Mouse (Mus musculus) yolk sac, embryonic 10.5 days (tissue): ENCODE results near the gene Nek6.

Source experiments
- DNase-seq: peaks from one replicate; pipeline ENCODE4 v3.0.0-alpha.2; 2017; ENCODE audit warnings: low spot score

Nek6 gene

DNA sequence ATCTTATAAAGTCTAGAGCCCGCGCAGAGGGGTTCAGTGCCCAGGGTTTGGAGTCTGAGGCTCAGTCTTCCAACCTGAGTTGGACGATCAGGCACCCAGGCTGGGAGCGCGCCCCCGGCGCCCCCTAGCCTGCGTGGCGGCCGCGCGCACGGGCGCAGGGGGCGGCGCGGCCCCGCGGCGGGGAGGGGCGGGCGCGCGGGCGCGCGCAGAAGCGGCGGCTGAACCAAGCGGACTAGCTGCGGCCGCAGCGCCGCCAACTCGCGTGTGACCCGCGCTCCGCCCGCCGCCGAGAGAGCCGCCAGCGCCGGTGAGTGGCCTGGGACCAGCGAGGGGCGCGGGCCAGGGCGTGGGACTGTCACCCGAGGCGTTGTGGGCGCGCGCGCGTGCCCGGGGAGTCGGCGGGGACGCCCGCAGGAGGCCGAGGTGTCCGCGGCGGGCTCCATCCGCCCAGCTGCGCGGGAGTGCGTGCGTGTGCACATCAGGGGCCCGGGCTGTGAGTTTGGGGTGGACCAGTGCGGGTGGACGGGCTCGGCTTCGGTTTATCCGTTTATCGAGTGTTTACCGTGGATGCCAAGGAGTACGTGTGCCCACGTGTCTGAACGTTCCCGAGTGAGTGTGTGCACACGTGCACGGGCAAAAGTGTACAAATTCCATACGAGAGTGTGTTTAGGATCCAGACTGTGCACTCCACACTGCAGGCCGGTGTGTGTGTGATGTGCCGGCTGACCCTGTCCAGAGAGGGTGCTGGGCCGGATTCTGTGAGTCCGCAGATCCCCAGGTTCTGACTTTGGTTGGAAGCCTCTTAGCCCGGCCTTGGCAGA, at the start of gene Nek6:
TSS of gene Nek6 (plus strand) at position 157 of the 821 bp plus-strand sequence.
- DNase-seq = peak; percentile 75

DNA sequence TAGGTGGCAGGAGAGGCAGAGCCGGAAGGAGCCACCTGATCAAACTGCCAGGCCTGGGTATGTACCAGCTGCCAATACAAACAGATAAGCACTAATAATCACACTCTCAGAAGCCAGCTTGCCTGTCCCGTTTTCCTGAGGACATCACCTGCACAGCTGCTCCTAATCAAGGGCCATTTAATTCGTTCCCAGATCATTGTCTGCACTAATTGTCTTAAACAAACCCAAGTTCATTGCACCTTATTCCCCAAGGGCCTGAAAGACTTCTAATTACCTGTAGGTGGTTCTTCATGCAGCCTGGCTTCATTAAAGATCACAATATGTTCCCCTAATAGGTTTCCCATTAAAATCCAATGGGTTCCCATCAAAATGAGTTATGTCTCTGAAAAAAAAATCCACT, 49.1 kb upstream of the Nek6 start:
- no peak for DNase-seq

DNA sequence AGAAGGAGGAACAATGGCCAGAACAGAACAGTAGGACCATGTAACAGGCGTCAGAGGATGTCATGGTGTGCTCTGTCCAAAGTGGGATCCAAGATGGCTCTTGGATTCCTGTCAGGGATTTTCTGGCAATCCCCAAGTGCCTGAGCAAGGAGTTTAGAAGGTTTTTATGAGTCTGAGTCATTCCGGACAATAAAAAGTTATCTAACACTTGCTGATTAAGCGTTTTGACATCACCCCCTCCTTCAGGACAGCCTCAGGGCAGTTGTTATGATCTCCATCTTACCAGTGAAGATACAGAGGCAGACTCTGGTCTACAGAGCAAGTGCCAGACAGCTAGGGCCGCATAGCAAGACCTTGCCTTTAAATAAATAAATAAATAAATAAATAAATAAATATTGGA, 42.6 kb upstream of the Nek6 start:
- no peak for DNase-seq

DNA sequence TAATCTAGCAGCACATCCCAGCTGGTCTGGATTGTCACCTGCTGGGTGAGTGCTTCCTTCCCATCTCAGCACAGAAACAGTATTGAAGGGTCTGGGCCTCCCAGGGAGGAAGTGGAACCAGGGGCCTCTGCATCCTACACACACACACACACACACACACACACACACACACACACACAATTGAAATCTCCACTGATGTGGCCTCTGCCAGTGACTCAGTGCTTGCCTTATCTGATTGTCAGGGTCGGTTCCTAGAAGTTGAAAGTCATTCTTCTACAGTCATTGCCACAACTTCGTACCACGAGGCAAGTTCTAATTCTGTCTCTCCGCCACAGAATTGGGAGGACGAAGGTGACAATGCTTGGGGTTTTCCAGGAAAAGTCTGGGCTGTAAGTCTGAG, 39.7 kb upstream of the Nek6 start:
- DNase-seq = peak; percentile 36

DNA sequence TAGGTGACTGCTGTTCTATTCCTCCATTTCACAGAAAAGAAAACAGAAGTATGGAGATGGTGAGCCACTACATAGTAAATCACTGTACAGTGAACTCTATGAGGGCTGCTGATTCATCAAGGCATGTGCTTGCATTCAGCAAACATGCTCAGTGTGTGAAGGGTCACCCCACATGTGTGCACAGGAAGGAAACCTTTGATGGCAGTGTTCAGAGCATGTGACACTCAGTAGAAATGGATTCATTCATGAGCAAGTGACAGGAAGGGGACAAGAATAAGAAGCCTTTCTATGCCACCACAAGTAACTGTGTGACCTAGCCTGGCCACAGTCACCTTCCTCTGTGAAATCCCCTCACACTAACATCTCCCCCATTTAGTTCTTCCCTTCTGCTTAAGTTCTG, 38.6 kb upstream of the Nek6 start:
- DNase-seq = no peak

DNA sequence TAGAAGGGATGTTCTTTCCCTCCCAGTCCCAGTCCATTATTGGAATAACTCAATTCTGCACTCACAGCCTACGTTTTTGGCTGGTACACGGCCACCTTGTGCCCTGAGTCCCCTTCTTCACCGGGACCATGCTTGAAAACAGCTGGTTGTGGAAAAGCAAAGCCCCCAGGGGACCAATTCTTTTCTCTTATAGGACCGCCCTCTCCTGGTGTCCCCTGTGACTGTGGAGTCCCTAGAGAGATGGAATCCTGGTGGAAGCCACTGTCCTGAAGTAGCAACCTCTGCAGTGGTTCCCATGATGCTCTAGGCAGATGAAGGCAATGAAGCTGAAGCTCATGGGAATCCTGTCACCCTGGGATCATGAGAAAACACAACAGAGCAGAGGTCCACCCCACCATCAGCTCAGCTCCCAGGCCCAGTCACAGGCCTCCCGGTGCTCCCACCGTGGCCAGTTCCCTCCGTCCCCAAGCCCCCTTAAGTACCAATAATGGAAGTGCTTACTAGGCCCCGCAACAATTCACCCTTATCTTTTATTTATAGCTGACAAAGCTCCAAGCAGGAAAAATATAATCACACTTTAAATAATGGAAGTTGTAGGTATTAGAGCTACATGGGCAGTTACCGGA, 34.5 kb upstream of the Nek6 start:
- DNase-seq = no peak

DNA sequence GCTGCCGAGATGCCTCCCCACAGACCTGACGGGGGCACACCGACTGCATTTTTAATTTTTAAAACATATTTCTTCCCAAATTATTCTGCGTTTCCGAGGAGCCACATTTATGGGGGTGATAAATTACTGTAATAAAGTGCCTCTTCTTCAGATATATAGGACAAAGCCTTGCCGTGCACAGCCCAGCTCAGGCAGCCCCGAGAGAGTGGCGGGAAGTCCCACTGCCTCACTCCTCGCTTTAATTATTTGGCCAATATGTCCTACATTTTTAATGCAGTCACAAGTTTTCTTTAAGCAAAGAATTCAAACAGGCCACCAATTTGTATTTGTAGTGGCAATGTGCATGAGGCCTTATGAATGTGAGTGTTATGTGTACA, 34.0 kb upstream of the Nek6 start:
- DNase-seq = no peak

DNA sequence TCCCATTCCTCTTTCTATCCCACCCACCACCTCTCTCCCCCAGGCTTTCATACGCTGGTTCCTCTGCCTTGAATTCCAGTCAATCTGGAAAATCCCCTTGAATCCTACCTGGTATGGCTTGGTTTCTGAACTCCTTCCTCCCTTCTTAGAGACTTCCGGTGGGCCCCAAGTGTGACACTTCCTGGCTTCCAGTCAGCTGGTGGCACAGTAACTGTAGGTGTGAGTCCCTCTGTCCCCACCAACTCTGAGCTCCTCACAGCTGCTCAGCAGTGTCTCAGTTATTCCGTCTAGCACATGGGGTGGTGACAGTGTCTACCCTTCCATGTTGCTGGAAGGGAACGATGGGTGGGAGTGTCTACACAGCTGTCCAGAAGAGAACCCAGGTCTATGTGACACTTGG, 32.8 kb upstream of the Nek6 start:
- no peak for DNase-seq

DNA sequence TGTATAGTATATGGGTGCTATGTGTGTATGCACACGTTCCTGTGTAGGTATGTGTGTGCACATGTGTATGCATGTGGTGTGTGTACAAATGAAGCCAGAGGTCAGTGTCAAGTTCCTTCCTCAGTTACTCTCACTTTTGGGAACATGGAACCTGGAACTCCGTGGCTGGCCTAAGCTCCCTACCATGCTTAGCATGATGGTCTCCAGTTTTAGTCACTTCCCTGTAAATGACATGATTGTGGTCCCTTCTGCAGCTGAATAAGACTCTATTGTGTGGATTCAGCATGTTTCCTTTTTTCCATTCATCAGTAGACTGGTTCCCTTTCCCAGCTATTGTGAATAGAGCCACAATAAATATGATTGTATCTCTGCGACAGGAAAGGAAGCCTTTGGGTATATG, 31.9 kb upstream of the Nek6 start:
- no peak for DNase-seq

DNA sequence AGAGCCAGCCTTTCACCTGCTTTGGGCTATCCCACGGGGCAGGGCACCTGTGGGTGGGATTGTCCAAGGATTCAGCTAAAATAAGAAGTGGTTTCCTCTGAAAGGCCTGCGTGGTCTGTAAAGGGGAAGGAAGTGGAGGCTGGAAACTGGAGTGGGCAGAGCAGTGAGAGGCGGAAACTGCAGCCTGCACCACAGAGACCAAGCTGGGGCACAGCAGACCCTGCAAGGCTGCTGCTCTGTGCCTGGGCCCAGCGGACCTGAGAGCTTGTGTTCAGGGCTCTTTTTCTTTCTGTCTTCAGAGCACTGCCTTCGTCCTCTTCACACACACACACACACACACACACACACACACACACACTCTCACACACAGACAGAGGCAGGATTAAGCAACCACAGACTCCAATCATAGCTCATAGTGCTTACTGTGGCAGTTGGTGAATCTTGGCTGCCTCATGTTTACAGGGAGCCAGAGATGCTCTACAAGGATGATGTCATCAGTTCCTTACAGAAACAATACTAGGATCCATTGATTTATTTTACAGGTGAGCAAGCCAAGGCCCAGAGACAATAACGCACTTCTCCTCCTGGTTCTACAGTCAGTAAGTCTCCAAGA, 30.2 kb upstream of the Nek6 start:
- DNase-seq = no peak

DNA sequence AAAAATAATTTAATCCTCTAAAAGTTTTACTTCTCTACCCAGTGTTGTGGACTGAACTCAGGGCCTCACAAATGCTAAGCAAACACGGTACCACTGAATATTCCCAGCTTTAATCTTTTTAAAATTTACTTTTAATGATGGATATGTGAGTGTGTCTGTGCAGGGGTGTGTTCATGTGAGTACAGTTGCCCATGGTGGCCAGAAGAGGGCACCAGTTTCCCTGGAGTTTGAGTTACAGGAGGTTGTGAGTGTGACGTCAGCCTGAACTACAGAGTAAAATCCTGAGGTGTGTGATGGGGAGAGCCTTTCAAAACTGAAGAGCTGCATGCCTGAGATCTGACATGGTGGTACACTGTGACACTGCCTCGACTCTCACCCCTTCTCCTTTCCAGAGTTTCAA, 29.3 kb upstream of the Nek6 start:
- no peak for DNase-seq

DNA sequence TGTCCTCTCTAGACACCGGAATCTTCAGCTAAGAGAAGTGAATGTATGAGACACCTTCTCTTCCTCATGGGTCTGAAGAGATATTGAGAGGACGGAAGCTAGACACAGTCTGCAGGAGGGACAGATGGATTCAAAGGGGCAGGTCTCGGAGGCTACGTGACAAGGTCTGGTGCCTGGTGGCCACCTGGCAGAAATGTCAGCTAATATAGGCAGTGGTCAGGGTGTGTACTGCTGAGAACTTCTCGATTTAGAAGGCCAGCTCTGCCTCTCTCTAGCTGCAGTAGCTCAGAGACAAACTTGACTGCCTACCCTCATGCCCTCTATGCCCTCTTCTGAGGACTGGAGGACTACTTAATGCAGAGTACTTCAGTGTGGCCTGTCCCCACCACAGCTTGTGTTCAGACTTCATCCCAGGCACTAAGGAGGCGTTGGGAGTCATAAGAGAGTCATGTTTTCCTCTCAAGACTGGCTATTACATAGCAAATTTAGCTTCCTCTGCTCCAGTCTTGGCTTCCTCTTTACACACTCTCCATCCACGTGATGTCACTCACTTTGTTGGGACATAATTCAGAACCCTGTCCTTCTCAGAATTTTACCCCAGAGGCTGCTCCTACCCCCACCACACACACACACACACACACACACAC, 28.3 kb upstream of the Nek6 start:
- DNase-seq = no peak

DNA sequence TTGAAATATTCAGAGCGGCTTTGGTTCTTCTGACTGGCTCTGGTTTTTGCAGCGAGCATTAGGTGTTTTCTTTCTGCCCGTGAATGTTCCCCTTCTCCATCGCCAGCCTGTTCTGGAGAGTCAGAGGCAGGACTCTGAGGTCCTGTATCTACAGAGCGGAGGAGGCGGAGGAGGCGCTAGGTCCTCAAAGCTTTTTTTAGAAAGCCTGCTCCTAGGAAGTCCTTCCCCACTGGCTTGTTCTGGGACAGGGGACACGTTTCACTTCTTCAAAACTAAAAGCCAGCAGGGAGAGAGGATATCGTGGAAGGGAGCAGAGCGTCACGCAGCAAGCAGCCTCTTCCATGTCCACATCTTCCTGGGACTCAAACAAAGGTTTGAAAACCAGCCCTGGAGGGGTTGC, 26.9 kb upstream of the Nek6 start:
- DNase-seq = no peak

DNA sequence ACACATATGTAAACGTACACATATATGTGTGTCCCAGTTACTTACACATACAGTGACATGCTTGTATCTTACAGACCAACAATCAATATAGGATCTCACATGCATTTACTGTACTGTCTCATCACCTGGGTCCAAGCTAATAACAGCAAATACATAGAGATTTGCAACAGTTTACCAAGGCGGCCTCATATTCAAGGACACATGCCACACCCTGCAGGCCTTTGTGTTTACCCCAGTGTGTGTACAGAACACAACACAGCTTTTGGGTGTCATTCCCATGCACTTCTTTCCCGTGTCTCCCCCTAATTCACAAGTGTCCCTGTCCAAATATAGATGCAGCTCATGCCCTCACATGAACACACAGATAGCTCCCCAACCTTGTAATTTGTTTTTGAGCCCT, 26.0 kb upstream of the Nek6 start:
- DNase-seq = no peak

DNA sequence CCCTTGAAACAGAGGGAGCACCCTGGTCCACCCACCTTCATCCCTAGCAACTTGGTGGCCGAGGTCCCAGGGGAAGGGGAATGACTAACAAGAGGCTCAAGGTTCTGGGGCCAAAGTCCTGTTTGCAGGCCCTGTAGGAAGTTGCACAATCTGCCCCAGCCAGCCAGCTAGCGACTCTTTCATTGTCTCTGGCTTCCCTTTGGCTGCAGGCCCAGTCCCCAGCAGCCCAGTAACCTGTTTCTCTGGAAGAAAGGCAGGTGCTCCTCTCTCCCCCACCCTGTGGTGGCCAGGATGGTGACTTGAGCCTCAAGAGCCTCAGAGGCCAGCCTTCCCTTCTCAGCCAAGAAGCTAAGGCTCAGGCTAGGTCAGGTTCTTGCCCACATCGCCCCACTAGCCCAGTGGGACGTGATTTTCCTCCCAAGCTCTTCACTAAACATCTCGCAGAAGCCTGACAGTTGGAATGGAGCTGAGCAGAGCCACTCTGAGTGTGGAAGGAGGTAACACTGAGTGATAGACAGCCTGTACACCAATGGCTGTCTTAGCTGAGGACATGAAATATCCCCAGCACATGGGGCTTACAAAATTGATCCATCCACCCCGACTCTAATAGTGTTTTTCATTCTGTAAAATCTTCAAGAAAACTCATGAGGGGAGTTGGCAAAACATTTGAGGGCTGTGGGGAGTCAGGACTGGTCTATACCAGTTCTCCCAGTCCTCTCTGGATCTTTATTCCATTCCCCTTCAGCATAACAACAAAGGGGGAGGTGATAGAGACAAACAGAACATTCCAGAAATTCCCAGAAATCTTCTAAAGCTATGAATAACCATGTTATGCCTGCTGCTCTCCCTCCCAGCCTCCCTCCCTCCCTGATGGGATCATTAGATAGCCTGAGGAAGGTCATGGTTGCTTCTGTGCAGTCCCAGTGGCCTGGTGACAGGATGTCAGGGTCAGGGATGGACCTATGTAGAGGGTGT, 25.2 kb upstream of the Nek6 start:
- DNase-seq = peak; percentile 91

DNA sequence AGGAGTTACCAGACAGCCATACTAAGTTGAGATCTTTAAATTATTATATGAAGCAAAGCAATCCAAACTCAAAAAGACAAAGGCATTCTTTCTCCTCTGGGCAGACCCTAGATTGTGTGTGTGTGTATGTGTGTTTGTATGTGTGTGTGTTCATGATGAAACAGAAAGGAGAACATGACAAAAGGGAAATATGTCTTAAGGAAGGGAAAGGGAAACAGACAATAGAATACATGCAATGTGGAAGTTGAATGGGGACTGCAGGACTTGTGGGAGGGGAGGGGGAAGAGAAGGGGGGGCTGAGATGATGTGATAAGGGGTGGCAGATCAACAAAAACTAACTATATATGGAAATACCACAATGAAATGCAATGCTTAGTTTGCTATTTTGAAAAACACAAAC, 13.8 kb upstream of the Nek6 start:
- DNase-seq = no peak

DNA sequence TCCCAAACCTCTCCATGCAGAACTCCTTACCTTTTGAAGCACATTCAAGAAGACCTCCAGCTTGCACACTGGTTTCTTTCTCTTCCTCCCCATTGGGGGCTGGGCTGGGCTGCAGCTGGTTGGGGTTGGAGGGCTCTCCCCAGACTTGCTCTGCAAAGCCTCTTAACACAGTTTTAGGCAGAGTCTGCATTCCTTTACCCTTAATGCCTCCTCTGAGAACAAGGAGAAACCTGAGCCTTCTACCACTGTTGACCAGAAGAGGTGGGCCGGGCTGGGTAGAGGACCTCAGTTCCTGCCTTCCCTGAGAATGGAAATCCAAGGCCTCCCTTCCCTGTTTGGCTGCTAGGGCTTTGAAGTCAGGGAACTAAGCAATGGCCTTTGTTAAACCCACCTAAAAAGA, 9.8 kb upstream of the Nek6 start:
- no peak for DNase-seq

DNA sequence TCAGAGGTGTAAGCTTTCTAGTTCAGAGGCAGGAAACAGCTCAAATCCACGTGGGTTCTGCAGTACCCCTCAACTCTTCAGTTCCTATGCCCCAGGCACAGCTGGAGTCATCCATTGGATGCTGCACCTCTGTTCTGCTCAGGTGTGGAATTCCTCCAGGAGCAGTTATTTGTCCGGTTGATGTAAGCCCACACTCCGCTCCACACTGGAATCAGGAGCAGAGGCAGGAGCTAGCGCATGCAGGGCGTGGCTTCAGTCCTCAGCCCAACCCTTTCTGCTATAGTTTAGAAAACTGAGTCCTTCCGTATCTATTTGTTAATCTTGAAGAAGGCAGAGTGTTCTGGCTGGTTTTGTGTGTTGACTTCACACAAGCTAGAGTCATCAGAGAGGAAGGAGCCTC, 9.3 kb upstream of the Nek6 start:
- DNase-seq = no peak

DNA sequence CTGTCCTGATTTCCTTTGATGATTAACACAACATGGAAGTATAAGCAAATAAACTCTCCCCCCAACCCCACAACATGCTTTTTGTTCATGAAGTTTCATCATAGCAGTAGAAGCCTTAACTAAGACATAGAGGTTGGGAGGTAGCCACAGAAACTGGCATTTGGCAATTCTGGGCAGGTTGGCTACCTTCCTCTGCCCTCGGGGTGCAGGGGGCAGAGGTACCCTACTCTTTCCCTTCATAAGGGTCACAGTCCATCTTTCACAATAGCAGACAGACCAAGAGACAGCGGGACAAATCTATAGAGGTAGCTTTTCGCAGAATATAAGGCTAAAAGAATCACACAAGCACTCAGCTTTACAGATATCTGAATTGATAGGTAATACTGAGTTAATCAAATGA, 8.7 kb upstream of the Nek6 start:
- no peak for DNase-seq

DNA sequence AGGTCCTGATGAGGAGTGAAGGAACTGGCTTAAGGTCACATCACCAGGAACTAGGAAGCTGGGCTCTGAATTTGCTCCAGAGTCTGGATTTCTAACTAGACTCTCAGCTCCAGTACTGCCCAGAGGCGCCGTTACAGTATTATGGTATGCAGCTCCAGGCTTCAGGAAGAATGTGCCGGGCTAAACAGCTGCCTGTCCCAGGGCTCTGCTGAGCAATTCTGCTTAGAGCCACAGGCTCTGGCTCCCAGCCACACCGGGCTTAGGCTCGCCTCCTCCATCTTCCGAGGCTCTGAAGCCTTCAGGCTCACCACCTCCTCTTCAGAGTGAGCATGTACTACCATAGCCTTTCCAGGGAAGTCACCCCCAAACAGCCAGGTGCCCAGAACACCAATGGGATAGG, 7.1 kb upstream of the Nek6 start:
- DNase-seq = no peak

DNA sequence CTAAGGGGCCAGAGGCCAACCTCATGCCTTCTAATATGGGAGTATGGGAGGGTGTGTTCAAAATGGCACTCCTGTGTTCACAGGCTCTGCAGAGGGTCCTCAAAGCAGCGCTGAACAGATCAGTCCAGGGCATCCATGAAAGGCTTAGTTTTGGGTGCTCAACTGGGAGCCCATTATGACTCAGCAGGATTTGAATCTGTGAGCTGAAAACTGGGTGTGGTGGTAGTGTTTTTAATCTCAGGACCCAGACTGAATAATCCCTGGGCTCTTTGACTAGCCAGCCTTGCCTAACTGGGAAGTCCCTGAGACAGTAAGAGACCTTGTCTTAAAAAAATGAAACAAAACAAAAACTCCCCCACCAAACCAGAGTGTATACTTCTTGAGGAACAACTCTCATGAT, 4.3 kb upstream of the Nek6 start:
- DNase-seq = no peak
